Mouse (Mus musculus): ENCODE measurements around the gene 9330182O14Rik. TPM values are rescaled to one million over a fixed set of nuclear protein-coding genes. Genes with fewer than 3 reads are reported as not detected.
A peak's percentile ranks its signal among the peaks of the same experiment; 100 is the strongest.

The 9330182O14Rik gene
- under 1 TPM in 1 of 2 experiments, not detected in 1; 0.16 TPM for total RNA-seq (2021)
- long read RNA-seq, experiment 1: 0 reads
- long read RNA-seq, experiment 2: 0 reads

DNA sequence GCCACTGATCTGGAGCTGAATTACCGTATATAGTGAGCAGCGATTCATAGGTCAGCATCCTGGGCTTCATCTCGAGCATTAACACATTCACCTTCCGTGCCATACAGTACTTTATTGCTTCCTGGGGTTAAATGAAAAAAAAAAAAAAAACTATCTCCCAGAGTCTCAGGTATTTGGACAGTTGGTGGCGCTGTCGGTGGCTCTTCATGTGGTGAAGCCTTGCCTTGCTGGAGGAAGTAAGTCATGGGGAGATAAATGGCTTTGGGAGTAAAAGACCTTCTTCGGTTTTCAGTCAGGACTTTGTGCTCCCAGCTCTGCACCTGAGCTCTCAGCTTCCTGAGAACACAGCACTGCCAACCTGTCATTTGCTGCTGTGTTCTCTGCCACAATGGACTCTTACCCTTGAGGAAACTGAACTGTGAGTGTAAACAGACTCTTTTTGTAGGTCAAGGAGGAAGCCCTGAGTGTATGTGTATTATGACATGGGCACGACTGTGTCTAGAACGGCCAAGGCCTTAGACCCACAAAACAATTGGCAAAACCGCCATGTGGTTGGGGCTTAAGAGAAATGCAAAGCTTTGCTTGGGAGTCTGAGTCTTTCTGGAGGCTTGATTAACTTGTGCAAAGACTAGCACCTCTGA lies at the start of gene 9330182O14Rik:
Gene 9330182O14Rik, plus strand, starts transcription at position 214 of the 641 bp plus-strand sequence.
- peak in 1 of 2 experiments; percentile 19 for DNase-seq

DNA sequence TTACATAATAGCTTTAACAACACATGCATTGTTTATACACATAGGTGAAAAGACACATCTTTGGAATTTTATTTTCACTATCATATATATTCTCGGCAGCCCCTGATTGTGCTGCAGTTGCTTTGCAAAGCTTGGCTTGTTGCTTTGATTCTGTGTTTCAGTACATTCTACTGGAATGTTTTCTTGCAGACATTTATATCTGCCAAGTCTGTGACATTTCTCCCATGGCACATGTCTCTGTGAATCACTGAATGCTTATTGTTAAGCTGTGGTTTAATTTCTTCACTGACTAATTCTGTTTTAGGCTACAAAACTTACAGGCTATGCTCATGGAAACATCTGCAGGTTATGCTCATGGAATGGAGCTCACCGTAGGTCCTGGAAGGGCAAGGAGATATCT lies 30.9 kb upstream of the 9330182O14Rik start:
- DNase-seq: no peak

DNA sequence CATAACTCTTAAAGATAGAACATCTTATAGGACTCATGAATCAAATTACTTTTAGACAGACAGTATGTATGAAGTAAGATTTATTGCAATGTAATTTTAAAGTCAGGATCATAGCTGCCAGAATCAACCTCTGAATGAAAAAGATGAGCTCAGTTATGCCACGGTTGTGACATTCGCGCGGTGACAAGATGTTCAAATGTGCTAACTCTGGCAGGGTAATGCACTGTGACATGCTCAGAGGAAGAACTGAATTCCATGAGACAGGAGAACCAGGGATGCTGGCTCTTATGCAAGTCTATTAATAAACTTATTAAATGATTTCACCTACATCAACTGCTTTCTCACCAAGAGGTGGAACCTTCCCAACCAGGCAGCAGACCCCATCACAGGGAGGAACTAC lies 28.5 kb upstream of the 9330182O14Rik start:
- DNase-seq: no peak

DNA sequence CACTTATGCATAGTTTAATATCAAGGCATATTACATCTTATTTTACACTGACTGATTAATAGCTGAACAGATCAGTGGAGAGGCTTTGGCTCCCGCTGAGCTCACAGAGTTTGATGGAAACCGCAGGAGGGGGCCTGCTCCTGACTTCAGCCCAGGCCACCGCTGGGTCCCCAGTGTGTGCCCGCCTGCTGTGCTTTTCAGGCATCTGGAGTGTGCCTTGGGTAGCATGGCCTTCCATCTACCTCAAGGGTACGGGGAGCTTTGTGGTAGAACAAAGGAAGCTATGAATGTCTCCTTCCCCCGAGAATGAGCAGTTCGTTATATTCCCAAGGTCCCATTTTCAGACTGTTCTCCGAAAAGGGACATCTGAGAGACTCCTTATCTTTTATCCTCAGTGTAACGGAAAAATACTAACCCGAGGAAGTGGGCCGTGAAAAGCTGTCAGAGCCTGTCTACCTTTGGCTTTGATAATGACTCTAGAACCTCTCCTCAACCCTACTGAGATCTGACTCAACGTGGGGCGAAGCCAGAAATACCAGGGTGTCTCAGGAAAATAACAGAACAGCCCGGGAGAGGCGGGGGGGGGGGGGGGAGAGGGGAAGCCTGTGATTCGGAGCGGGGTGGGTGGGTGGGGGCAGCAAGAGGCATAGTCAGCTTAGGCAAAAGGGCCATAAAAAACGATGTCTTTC lies 20.1 kb upstream of the 9330182O14Rik start:
- DNase-seq: no peak

DNA sequence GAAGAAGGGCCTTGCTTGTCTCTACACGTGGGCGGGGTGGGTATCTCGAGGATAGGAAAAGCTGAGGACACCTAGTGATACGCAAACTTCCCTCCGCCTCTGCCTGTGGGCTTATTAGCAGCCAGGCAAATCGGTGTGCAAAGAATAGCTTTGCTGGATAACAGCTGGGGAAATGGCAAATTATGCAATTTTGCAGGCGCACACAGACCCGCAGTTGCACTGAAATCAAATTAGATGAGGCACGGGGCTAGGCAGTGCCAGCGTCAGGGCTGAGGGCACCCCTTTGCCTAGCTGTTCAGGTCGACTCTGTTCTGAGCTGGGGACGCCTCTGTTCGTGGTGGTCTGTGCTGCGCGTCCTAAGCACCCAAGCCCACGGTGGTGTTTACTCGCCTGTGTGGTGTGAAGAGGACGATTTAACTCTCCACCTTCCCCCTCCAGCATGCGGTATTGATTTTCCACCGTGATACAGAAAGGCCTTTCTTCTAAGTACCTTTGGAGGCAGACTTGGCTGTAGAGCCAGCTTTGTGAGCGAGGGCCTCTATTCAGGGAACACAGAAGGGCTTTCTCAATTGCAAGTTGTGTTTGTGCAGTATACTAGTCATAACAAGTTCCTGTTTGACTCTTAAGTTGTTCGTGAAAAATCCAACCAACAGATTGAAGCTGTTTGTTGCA lies 19.4 kb upstream of the 9330182O14Rik start:
- peak in 1 of 2 experiments; percentile 3 for DNase-seq

DNA sequence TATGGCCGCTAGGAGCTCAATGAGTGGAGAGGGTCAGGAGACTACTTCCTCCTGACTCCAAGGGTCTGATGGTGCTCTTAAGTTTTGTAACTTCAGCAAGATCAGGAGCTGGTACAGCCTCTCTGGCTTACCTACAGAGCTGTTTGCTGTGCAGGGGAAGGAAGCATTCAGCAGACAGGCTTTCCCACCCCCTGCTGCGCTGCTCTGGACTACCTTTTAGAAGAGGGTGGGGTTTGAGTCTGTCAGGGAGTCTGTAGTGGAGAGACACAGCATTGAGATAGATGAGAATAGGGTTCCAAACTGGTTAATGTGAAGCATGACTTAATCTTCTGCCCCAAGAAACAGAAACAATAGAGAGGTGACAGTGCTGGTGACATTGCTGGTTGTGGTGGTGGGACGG lies 17.8 kb upstream of the 9330182O14Rik start:
- DNase-seq: no peak

DNA sequence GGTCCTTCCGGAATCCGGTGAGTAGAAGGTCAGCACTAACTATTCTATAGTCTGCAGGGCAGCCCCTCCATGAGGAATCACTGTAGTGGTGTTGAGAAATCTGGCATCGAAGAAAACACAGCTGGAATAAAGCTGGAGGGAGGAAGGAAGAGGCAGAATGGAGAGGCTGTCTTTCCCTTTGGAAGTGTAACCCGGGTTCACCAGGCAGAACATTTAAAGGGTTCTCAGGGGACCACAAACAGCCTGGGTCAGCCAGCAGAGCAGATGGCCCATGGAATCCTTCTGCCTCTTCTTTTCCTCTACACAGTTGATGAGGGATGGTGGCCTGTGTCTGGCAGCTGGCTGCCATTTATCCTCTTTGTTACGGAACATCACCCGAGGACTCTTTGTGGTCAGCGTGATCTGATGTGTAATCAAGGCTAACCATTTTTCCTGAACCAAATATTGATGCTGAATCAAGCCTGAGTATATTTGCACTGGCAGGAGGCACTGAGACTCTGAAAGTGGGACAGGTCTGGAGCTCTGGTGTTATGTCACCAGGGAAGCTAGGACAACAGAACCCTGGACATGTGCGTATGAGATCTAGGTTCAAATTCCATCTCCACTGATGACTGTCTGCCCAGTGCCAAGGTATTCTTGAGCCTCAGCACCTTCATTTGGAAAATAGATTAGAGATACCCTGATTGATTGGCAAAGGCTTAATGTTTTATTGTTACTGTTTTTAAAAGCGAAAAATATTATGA lies 9.8 kb upstream of the 9330182O14Rik start:
- DNase-seq: no peak

DNA sequence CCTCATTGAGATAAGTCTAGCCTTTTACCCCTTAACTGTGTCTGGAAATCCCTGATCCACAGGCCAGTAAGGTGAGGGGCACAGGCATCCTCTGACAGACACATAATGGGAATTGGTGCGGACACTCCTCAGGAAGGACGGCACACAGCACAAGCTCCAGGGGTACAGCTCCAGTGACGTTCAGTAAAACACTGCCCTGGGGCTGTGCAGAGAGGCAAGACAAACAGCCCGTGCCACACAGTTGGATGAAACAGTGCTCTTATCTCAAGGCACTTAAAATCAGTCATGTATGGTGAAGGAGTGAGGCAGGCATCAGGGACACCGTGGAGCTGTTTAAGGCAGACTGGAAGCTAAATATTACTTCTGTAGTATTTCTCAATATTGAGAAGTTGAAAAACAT lies 4.7 kb upstream of the 9330182O14Rik start:
- no peak for DNase-seq

DNA sequence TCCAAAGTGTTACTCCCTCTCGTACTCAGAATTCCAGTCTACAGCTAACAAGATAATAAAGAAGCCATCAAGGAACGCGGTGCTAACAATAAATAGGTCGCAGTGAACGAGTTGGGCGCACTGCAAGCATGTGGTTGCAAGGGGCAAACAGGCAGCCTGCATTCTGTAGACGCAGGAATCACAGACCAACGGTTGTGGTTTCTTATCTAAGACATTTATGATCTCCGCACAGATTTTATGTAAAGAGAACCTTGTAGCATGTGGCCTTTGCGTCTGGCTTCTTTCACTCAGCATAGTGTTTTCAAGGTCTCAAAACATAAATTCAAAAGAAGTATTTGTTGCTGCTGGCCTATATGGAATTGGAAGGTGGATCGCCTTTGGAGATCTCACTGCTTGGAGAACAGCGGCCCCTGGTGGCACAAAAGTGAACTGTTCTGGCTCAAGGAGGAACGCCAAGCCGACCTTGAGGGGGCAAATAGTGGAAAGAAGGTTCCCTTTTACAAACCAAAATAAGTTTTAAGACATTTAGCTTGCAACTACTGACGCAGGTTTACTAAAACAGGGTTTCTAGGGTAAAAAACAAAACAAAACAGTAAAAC lies 3.2 kb upstream of the 9330182O14Rik start:
- DNase-seq: peak; percentile 82 to 84

DNA sequence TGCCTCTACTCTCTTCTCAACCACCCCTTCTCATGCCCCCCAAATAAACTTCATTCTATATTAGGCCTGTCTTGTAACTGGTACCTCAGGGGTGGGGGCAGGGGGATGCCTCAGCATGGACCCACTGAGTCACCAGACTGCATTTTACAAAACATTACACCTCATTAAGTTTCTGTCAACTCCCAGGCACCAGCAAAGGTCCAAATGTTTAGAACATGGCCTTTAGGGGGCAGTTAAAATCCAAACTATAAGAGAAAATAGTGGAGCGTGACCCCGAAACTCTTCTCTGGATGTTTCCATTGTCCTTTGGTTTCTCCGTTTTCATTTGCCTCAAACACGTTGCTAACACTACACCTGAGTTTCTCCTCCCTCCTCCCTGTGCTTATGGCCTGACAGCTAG lies 1.8 kb upstream of the 9330182O14Rik start:
- DNase-seq: no peak

DNA sequence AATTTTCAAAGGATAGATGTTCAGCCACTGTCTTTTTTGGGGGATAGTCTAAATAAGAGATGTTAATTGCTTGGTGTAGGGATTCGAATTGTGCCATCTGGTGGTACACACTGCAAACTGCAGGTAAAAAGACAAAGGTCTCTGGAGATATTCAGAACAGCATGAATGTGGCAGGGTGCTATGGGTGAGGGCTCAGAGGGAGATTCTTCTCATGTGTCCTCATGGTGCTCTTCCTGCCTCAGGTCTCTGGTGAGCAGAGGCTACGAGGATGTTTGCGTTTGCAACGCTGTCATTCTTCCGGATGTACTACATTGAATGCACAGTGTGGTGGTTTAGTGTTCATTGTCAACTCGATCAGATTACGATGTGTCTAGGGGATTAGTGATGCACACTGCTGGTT lies 10.1 kb downstream of the 9330182O14Rik start:
- peak; percentile 20 to 25 for DNase-seq

DNA sequence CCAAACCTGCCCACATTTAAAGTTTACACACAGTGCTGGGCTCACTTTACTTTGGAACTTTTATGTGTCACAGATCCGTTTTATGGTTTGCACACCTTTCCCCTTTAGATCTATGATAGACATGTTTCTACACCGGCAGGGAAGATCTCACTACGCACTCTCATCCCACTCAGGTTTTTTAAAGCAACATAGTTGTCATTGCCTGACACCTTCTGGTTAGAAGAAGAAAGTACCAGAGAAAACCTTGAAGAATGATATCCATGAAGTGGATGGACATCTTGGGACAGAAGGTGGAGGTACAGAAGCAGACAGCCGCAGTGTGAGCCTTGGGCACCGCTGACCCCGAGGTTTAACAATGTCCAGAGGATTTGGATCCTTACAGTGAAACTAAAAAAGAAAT lies 23.5 kb downstream of the 9330182O14Rik start:
- DNase-seq: no peak

DNA sequence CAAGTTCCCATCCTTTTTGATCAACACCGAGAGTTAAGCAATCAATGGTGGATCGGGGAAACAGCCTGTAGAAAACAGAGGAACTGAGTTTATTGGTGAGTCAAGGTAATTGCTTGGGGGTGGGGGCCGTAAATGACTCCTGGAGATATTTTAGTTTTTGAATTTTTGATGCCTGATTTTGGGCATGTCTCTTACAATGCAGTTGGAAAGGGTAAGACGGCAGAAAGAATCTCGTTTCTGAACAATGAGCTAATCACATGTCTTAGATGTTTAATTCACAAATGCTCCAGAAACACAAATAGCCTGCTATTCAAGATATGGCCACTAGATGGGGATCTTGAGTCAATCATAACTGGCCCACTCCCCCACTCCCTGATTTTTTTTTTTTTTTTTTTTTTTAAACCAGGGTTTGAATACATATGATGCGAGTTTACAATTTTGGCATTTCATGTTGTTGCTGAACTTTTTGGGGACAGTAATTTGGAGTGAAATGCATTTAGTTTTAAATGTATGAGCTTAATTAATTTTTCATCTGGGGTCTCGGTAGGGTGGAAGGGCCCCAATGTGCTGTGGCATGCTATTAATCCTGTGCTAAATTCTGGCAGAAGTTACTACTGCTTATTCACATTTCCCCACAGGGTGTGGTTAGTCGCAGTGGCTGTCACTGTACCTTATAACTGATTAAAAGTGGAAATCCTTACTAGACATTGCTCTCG lies 32.6 kb downstream of the 9330182O14Rik start:
- DNase-seq: peak in 1 of 2 experiments; percentile 50

DNA sequence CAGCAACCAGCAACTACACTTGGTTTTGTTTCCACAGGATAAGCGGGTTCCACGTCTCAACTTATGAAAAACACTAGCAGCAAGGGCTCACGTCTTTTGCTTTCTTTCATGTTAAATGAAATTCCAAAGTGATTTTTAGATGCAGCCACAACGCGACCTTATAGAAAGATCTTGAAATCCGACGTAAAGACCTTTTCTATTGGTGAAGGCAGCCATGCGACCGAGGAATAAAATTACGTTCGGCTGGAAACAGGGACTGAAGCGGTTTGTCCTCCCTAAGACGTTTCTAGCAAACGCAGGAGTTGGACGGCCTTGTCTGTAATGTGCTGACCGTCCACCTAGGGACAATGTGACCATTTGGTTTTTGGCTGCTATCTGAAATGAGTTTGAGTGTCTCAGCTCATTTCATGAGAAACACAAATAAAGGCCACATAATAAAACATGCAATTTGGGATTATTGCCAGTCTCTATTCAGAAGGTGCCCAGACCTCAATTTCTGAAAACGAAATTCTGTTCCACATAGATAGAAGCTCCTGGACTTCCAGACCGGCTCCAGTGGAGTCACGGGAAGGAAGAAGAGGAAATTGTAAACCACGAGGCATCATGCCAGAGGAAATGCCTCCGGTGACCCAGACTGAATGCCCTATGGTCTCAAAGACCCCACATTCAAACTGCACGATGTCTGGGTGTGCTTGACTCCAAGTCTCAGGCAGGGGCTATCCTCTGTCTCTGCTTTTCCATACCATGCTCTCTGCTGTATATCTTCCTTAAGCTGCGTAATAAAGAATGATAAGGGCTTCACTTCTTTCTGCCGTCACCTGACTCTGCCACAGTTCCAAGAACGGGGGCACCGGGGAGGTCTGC lies 33.3 kb downstream of the 9330182O14Rik start:
- peak in 1 of 2 experiments; percentile 17 for DNase-seq

DNA sequence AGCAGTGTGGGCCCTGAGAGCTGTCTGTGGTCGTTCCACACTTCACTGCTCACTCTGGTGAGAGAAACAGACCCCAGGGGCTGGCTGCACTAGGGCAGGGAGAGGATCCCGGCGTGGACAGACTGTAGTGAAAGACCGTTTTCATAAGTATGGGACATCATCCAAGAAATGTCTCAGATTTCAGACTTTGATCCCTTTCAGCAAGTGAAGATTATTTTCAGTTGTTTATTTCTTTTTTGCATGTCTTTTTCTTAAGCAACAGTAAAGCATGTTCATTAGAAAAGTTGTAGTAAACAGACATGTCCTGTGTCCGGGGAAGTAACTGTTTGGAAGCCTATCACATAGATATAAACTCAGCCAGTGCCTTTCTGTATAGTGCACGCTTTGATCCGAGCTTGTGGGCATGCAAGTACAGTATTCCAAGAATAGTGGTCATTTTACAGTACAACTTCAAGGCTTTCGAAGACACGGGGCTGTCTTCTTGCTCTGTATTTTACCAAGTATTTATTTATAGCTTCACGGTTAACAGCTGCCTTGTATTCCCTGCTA lies 34.0 kb downstream of the 9330182O14Rik start:
- peak in 1 of 2 experiments; percentile 20 for DNase-seq

DNA sequence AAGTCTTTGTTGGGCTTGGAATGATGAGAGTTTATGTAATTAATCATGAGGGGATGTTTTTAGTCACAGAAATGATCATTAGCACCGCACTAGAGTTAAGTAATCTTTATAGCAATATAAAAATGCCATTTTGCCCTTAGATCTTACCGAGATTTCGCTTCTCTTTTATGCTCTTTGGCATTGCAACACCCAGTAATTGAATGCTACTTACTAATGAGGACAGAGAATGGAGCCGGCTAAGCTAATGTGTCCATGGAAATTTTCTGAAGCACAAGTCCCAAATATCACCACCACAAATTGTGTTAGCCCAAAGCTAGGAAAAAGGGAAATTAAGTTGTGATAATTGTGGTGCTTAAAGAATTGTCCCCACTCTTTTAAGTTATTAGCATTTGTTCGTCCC lies 34.9 kb downstream of the 9330182O14Rik start:
- no peak for DNase-seq

DNA sequence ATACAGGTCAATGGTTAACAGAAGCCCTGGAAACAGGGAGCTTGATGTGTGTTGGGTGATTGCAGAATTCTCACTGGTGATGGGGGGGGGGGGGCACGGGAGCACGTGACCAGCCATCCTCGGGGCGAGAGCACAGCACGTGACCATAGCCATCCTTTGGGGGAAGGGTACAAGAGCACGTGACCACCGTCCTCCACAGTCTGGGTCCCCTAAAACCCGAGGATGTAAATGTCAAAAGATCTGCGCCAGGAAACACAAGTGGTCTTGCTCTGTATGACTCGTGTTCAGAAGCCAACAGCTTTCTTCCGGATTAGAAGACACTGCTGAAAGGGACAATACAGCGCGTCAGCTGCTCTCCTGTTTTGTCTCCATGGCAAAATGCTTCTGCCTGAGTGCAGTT lies 35.5 kb downstream of the 9330182O14Rik start:
- no peak for DNase-seq

DNA sequence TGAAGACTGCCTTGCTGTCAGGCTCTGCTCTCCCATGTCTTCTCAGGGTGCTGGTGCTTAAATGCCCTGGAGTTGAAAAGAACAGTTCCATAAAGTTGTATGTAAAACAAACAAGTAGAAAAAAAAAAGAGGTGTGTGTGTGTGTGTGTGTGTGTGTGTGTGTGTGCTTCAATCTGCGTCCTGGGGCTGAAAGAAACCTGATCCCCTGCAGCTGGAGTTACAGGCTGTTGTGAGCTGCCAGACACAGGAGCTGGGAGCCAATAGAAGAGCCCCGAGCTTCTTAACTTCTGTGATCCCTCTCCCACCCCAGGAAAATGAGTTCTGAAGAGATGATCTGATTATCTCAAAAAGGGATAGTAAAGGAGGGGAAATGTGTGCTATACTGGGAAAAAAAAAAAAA lies 45.3 kb downstream of the 9330182O14Rik start:
- DNase-seq: no peak

DNA sequence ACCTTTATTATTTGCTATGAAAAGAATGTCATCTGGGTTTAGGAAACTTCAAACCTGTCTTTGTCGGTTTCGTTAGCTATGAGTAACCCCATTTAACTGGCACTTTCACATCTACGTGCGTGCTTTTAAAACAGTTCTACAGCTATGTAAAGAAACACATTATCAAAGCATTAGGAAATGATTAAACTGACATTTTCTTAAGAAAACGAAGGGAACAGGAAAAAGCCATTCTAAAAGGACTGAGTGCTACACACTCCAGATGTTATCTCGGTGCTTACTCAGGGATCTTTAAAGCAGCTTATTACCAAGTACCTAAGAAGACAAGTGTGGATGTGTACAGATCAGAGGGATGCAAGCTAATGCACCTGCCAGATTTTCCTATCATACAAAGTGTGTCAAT lies 52.9 kb downstream of the 9330182O14Rik start:
- DNase-seq: no peak

Data from adrenal gland, postnatal 36 days (tissue).